Mouse (Mus musculus) limb, embryonic 13.5 days (tissue): Measurements from ENCODE around the gene Jak1. TPM values are rescaled to one million over a fixed set of nuclear protein-coding genes. Genes with fewer than 3 reads are reported as not detected.
A peak's percentile ranks its signal among the peaks of the same experiment; 100 is the strongest.

Experiments
- ATAC-seq: fragments of 200-750 bp; cut with Nextera tagmentation; 2 replicates; pipeline ENCODE4 v1.8.0; 2017; ENCODE audit warnings: low read depth, moderate number of reproducible peaks, moderate TSS enrichment; ENCODE audit not compliant: low FRiP score
- H3K27ac ChIP-seq: fragments of 300-500 bp; sonication (generic); 2 replicates; pipeline ENCODE4 v1.5.1; 2015; ENCODE audit warnings: inconsistent platforms, mild to moderate bottlenecking, moderate library complexity
- H3K27me3 ChIP-seq: fragments of 300-500 bp; sonication (generic); 2 replicates; pipeline ENCODE4 v1.6.1; 2015; ENCODE audit warnings: mild to moderate bottlenecking, inconsistent platforms
- H3K36me3 ChIP-seq: fragments of 300-500 bp; sonication (generic); 2 replicates; pipeline ENCODE4 v1.6.1; 2015; ENCODE audit warnings: inconsistent platforms, mild to moderate bottlenecking, moderate library complexity
- H3K4me1 ChIP-seq: fragments of 300-500 bp; sonication (generic); 2 replicates; pipeline ENCODE4 v1.6.1; 2015; ENCODE audit warnings: inconsistent platforms
- H3K4me2 ChIP-seq: fragments of 300-500 bp; sonication (generic); replicated peaks from 2 replicates; pipeline ENCODE4 v1.6.1; 2015; ENCODE audit warnings: inconsistent platforms, mild to moderate bottlenecking, moderate library complexity
- H3K4me3 ChIP-seq: fragments of 300-500 bp; sonication (generic); 2 replicates; pipeline ENCODE4 v1.5.1; 2015; ENCODE audit warnings: moderate library complexity, mild to moderate bottlenecking, inconsistent platforms
- H3K9ac ChIP-seq: fragments of 300-500 bp; sonication (generic); 2 replicates; pipeline ENCODE4 v1.6.1; 2015; ENCODE audit warnings: mild to moderate bottlenecking, inconsistent platforms
- H3K9me3 ChIP-seq: fragments of 300-500 bp; sonication (generic); 2 replicates; pipeline ENCODE4 v1.6.1; 2016; ENCODE audit warnings: inconsistent platforms
- WGBS: fragments of 180-500 bp; shearing (Covaris S2); methylation state at CpG from one replicate; pipeline ENCODE4 v1.1.7; 2015; 5-methylcytosine and 5-hydroxymethylcytosine counted together
- polyA plus RNA-seq: library from polyadenylated mRNA; unstranded; fragments of >200 nt; fragmentation: Nextera tagmentation; extraction: Ambion mirVana; gene quantifications from 2 replicates; pipeline ENCODE4 v1.2.1, GENCODE M21; 2015

Gene Jak1
- polyA plus RNA-seq, result 77.2 and 88.0 TPM in 2 replicates

- Histone ChIP-seq H3K9ac (peak within 1 kb of the TSS; percentile 95), H3K4me2 (peak within 1 kb of the TSS; percentile 82), H3K9me3 (no peaks in the 10 kb centered on the region), H3K36me3 (no peaks in the 10 kb centered on the region), H3K4me3 (peak within 1 kb of the TSS; percentile 94), H3K27ac (peak within 1 kb of the TSS; percentile 83), H3K4me1 (peaks cover 7% of the 10 kb centered on the region), H3K27me3 (no peaks in the 10 kb centered on the region)
- ATAC-seq, result peak; percentile 98
- under 1% methylated on average over 82 of the region's 84 CpGs for WGBS
Measured at GRCm38 (mm10) chr4:101264741-101265513, at the start of gene Jak1. Gene Jak1, minus strand, starts transcription at chr4:101265282.

GRCm38 (mm10) chr4:101312055-101312454 lies 47.0 kb upstream of the Jak1 start:
- Histone ChIP-seq H3K4me3 (no peak overlapping the region), H3K27ac (no peak overlapping the region), H3K4me1 (no peaks in the 10 kb centered on the region), H3K9ac (no peak overlapping the region), H3K36me3 (no peaks in the 10 kb centered on the region), H3K9me3 (no peaks in the 10 kb centered on the region), H3K4me2 (no peak overlapping the region), H3K27me3 (peaks cover 32% of the 10 kb centered on the region)
- WGBS, result 79% methylated on average over 6 of the region's 6 CpGs
- no peak for ATAC-seq

GRCm38 (mm10) chr4:101308166-101308565 lies 43.1 kb upstream of the Jak1 start:
- WGBS, result 92% methylated on average over 4 of the region's 4 CpGs
- H3K4me3 ChIP-seq, result no peak overlapping the region
- H3K27ac ChIP-seq, result no peak overlapping the region
- no peaks in the 10 kb centered on the region for H3K9me3 ChIP-seq
- no peak overlapping the region for H3K9ac ChIP-seq
- peaks cover 14% of the 10 kb centered on the region for H3K4me1 ChIP-seq
- peaks cover 14% of the 10 kb centered on the region for H3K27me3 ChIP-seq
- H3K36me3 ChIP-seq, result no peaks in the 10 kb centered on the region
- ATAC-seq, result no peak
- H3K4me2 ChIP-seq, result no peak overlapping the region

- H3K4me1 ChIP-seq, result peaks cover 14% of the 10 kb centered on the region
- H3K27ac ChIP-seq, result no peak overlapping the region
- H3K36me3 ChIP-seq, result no peaks in the 10 kb centered on the region
- H3K4me3 ChIP-seq, result no peak overlapping the region
- H3K9me3 ChIP-seq, result no peaks in the 10 kb centered on the region
- peaks cover 7% of the 10 kb centered on the region; the same call in 1 of the 2 replicates for H3K27me3 ChIP-seq
- WGBS, result 67% methylated on average over 4 of the region's 4 CpGs
- H3K9ac ChIP-seq, result no peak overlapping the region
- H3K4me2 ChIP-seq, result no peak overlapping the region
- no peak for ATAC-seq
Measured at GRCm38 (mm10) chr4:101307286-101307685, 42.2 kb upstream of the Jak1 start.

- no peaks in the 10 kb centered on the region for H3K36me3 ChIP-seq
- no peaks in the 10 kb centered on the region for H3K27me3 ChIP-seq
- no peak overlapping the region for H3K27ac ChIP-seq
- H3K4me2 ChIP-seq, result no peak overlapping the region
- no peaks in the 10 kb centered on the region for H3K9me3 ChIP-seq
- no peak overlapping the region for H3K4me3 ChIP-seq
- H3K9ac ChIP-seq, result no peak overlapping the region
- peaks cover 20% of the 10 kb centered on the region for H3K4me1 ChIP-seq
- WGBS, result 16% methylated on average over 8 of the region's 8 CpGs
- ATAC-seq, result no peak
Measured at GRCm38 (mm10) chr4:101306132-101306915, 41.2 kb upstream of the Jak1 start.

GRCm38 (mm10) chr4:101305126-101305525 lies 40.0 kb upstream of the Jak1 start:
- Histone ChIP-seq H3K27me3 (no peaks in the 10 kb centered on the region), H3K9ac (no peak overlapping the region), H3K36me3 (no peaks in the 10 kb centered on the region), H3K4me2 (no peak overlapping the region), H3K27ac (no peak overlapping the region), H3K4me1 (peaks cover 29% of the 10 kb centered on the region), H3K4me3 (no peak overlapping the region), H3K9me3 (no peaks in the 10 kb centered on the region)
- ATAC-seq, result no peak
- WGBS, result 87% methylated on average over 9 of the region's 9 CpGs

- Histone ChIP-seq H3K27ac (no peak overlapping the region), H3K4me2 (no peak overlapping the region), H3K27me3 (no peaks in the 10 kb centered on the region), H3K4me3 (no peak overlapping the region), H3K36me3 (no peaks in the 10 kb centered on the region), H3K9ac (no peak overlapping the region), H3K4me1 (peaks cover 29% of the 10 kb centered on the region), H3K9me3 (no peaks in the 10 kb centered on the region)
- 92% methylated on average over 4 of the region's 4 CpGs for WGBS
- ATAC-seq, result no peak
Measured at GRCm38 (mm10) chr4:101304114-101304513, 39.0 kb upstream of the Jak1 start.

- H3K9ac ChIP-seq, result no peak overlapping the region; the same call in 1 of the 2 replicates
- ATAC-seq, result no peak
- peaks cover 23% of the 10 kb centered on the region for H3K4me1 ChIP-seq
- H3K4me2 ChIP-seq, result no peak overlapping the region
- WGBS, result 56% methylated on average over 4 of the region's 4 CpGs
- H3K27ac ChIP-seq, result no peak overlapping the region
- H3K36me3 ChIP-seq, result no peaks in the 10 kb centered on the region
- no peaks in the 10 kb centered on the region for H3K9me3 ChIP-seq
- H3K27me3 ChIP-seq, result no peaks in the 10 kb centered on the region
- no peak overlapping the region for H3K4me3 ChIP-seq
Measured at GRCm38 (mm10) chr4:101300392-101300910, 35.4 kb upstream of the Jak1 start.

GRCm38 (mm10) chr4:101298311-101298990 lies 33.4 kb upstream of the Jak1 start:
- no peak overlapping the region for H3K4me2 ChIP-seq
- no peak overlapping the region for H3K4me3 ChIP-seq
- WGBS, result 60% methylated on average over 12 of the region's 12 CpGs
- no peaks in the 10 kb centered on the region for H3K9me3 ChIP-seq
- no peak overlapping the region for H3K27ac ChIP-seq
- H3K9ac ChIP-seq, result no peak overlapping the region
- H3K27me3 ChIP-seq, result peaks cover 10% of the 10 kb centered on the region; the same call in 1 of the 2 replicates
- ATAC-seq, result no peak
- no peaks in the 10 kb centered on the region for H3K36me3 ChIP-seq
- H3K4me1 ChIP-seq, result peaks cover 16% of the 10 kb centered on the region

GRCm38 (mm10) chr4:101296836-101297235 lies 31.8 kb upstream of the Jak1 start:
- H3K4me3 ChIP-seq, result no peak overlapping the region
- no peak overlapping the region for H3K27ac ChIP-seq
- H3K9me3 ChIP-seq, result no peaks in the 10 kb centered on the region
- 70% methylated on average over 7 of the region's 7 CpGs for WGBS
- no peak for ATAC-seq
- no peak overlapping the region for H3K4me2 ChIP-seq
- H3K27me3 ChIP-seq, result peaks cover 21% of the 10 kb centered on the region
- H3K9ac ChIP-seq, result no peak overlapping the region
- H3K36me3 ChIP-seq, result no peaks in the 10 kb centered on the region
- H3K4me1 ChIP-seq, result peaks cover 32% of the 10 kb centered on the region

GRCm38 (mm10) chr4:101295788-101296187 lies 30.7 kb upstream of the Jak1 start:
- no peak overlapping the region for H3K27ac ChIP-seq
- 82% methylated on average over 3 of the region's 3 CpGs for WGBS
- peaks cover 26% of the 10 kb centered on the region for H3K4me1 ChIP-seq
- H3K9me3 ChIP-seq, result no peaks in the 10 kb centered on the region
- no peak for ATAC-seq
- H3K9ac ChIP-seq, result no peak overlapping the region
- peaks cover 26% of the 10 kb centered on the region for H3K27me3 ChIP-seq
- H3K4me2 ChIP-seq, result no peak overlapping the region
- H3K36me3 ChIP-seq, result no peaks in the 10 kb centered on the region
- no peak overlapping the region for H3K4me3 ChIP-seq

GRCm38 (mm10) chr4:101293661-101294060 lies 28.6 kb upstream of the Jak1 start:
- no peaks in the 10 kb centered on the region for H3K9me3 ChIP-seq
- H3K4me3 ChIP-seq, result no peak overlapping the region; the same call in 1 of the 2 replicates
- ATAC-seq, result no peak
- 44% methylated on average over 9 of the region's 9 CpGs for WGBS
- H3K36me3 ChIP-seq, result no peaks in the 10 kb centered on the region
- no peak overlapping the region for H3K27ac ChIP-seq
- H3K4me1 ChIP-seq, result peaks cover 22% of the 10 kb centered on the region
- H3K4me2 ChIP-seq, result peak overlapping the region; percentile 88
- H3K27me3 ChIP-seq, result peaks cover 35% of the 10 kb centered on the region
- no peak overlapping the region for H3K9ac ChIP-seq
